Mouse (Mus musculus) adrenal gland, adult 18-20 months (tissue): ENCODE data around the gene N4bp2. TPM values are rescaled to one million over a fixed set of nuclear protein-coding genes. Genes with fewer than 3 reads are reported as not detected.
"Not testable (repeated sequence)": the region's sequence is repeated elsewhere in the genome, so short reads cannot be mapped to it uniquely, and the experiment has no call there.

ENCODE experiments used
- DNase-seq, 2 experiments: peaks; one replicate each; pipeline ENCODE4 v3.0.0; 2021 to 2022; ENCODE audit warnings: low spot score in 2 of 2
- long read RNA-seq, 2 experiments: library from polyadenylated mRNA; stranded (forward); transcript quantifications; one replicate each; pipeline ENCODE4 v2.0.0; 2021
- total RNA-seq, 2 experiments: library from RNA; stranded (reverse); gene quantifications; 1 replicate in 1 of 2; 2 replicates in 1 of 2; pipeline ENCODE4 v1.2.3; 2021

Gene N4bp2
- 10 to 100 TPM in 1 of 2 experiments, 1 to 10 TPM in 1; 8.1 to 12.0 TPM for total RNA-seq
- long read RNA-seq, experiment 1 = 0 reads
- long read RNA-seq, experiment 2, partial matches to known transcripts = 0 of 2 reads
- long read RNA-seq, experiment 2, other reads (novel, unspliced or antisense) = 2 of 2 reads

DNA sequence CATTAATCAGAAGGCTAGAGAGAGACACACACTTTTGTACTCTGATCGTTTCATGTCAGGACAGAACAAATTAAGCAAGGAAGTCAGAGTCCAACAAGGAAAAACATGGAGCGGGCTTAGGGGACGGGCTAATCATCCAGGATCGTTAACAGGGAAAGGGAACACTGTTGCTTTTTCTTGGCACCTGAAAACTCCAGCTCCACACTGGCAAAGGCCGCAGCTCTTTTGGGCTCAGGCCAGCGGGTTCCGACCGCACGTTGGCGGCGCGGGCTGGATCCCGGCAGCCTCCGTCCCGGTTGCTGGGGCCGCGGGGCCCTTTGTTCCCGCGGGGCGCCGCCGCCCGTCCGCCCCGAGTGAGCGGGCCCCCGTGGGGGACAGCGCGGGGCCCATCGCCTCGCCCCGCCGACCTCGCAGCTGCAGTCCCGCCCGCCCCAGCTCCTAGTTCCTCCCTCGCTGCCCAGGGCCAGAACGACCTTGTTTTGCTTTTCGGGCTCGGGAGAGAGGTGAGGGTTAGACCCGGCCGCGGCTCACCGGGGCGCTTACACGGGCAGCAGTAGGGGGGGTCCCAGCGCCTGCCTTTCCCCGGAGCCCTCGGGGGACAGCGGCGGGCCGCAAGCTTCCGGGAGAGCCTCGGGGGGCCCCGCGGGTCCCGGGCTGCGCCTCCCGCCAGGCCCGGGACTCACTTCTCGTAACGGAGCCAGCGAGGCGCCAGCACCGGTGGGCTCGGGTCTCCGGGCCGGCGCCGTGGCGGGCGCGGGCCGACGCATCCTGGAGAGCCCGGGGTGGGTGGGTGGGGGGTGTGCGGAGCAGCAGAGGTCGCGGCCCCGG is at the start of gene N4bp2:
Gene N4bp2 (plus strand): TSS at position 434 of the 828 bp plus-strand sequence.
- peak; percentile 71 to 72 for DNase-seq

DNA sequence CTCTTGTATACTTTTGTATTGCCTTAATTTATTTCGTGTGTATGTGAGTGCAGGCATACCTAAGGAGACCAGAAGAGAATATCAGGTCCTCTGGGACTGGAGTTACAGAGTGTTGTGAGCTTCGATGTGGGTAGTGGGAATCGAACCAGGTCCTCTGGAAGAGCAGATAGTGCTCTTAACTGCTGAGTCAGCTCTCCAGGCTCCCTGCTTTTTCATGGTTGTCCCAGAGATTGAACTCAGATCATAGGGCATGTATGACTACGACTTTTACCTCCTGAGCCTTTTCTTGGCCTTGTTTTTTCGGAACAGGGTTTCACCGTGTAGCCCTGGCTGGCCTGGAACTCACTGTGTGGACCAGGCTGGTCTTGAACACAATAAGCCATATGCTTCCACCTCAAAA is 48.2 kb upstream of the N4bp2 start:
- no peak for DNase-seq

DNA sequence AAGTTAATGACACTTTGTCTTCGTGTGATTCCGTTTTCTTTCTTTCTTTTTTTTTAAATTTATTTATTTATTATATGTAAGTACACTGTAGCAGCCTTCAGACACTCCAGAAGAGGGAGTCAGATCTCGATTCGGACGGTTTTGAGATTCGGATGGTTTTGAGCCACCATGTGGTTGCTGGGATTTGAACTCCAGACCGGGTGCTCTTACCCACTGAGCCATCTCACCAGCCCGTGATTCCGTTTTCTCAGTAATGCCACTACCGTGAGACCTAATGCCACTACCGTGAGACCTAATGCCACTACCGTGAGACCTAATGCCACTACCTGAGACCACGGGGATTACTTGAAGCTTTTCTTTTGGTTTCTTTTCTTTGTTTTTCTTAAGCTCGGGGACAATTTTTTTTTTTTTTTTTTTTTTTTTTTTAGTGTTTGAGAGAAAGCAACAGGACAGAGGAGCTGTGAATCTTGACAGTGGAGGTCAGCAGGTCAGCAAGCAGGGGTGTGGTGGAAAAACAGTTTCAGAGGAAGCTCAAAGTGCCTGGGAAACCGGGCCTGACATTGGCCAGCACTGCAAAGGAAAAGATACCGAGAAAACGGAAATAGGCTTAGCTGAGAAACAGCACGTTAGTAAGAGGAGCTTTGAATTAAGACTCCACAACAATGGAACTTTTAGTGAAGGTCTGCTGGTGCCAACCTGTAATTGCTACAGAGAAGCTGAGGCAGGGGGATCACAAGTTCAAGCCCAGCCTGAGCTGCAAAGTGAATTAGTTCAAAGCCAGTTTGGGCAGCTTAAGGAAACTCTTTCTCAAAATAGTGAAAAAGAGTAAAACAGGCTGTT is 46.0 kb upstream of the N4bp2 start:
- DNase-seq = no peak

DNA sequence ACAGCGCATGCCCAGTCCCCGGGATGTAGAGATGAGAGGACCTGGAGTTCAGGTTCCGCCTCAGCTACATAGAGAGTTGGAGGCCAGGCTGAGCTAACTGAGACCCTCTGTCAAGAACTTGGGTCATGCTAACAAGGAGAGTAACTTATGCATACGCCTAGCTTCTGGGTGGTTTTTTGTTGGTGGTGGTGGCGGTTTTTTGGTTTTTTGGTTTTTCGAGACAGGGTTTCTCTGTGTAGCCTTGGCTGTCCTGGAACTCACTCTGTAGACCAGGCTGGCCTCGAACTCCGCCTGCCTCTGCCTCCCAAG is 45.5 kb upstream of the N4bp2 start:
- not testable (repeated sequence) for DNase-seq

DNA sequence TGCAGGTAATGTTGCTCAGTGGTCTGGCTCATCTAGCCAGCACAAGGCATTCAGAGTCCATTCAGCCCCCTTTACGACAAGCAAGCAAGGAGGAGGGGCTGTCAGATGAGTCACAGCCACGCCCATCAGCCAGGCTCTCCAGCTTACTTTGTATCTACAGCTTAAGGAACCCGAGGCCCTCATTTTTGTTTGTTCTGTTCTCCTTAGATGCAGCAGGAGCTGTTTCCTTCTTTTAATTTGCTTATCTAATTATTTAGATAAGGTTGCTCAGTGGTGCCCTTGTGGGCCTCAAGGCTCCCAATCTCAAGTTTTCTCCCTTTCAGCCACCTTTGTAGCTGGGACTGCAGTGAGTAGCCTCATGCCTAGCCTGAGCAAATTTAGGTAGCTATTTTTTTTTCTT is 45.0 kb upstream of the N4bp2 start:
- no peak for DNase-seq

DNA sequence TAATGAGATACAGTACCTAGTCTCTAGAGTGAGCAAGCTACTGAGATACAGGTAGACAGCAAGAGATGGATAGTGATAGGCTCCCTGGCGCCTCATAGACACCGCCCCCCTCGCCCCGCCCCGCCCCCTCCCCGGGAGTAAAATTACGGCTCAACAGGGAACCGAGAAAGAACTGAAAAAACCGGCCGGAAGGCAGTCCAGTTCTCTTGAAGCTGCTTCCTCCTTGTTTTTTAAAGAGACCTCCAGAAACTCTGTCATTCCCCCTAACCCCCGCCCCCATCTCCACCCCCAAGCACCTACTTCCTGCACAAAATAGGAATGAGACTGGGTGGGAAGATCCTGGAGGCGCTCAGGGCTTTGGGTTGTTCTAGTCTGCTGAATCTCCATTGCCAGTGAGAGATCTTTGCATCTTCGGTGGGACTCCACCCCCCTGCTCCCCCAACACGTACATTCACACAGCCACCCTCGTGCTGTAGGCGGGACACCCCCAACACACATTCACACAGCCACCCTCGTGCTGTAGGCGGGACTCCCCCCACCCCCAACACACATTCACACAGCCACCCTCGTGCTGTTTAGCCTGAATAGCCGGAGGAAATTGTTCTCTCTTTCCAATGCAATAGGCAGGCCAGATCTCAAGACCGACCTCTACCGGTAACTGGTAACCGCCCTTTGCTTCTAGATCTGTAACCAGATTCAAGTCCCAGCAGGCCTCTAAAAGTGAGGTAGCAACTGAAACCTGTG is 38.8 kb upstream of the N4bp2 start:
- DNase-seq = peak; percentile 38 to 49

DNA sequence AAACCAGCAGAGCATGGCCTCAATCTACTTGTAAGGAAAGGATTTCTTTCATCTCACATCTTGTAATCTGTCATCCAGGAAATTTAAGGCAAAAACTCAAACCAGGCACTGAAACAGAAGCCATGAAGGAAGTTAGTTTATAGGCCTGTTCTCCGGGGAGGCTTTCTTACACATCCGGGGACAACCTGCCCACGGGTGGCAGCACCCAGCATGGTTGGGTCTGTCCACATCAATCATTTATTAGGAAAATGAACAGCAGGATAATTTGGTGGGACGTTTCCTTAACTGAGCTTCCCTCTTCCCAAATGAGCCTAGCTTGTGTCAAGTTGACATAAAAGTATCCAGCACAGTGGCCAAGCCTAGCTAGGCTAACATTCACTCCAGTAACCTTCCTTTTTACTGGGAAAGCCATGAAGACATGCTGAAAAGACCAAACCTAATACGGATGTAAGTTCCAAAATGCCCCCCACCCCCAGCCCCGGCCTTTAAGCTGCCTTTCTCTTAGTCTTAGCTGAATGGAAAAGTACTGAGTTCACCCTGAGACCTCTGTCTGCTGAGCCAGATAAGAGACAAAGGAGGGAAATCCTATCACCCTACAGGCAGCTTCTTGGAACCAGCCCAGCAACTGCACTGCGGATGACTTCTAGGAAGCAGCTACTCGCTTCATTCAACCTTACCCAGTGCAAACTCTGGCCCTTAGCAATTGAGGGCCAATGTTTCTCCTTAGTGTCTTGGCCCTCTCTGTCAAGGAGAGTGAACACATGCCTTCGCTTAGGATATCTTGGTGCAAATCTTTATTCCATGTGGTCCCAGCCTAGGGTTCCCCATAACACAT is 31.9 kb upstream of the N4bp2 start:
- DNase-seq = peak in 1 of 2 experiments; percentile 28

DNA sequence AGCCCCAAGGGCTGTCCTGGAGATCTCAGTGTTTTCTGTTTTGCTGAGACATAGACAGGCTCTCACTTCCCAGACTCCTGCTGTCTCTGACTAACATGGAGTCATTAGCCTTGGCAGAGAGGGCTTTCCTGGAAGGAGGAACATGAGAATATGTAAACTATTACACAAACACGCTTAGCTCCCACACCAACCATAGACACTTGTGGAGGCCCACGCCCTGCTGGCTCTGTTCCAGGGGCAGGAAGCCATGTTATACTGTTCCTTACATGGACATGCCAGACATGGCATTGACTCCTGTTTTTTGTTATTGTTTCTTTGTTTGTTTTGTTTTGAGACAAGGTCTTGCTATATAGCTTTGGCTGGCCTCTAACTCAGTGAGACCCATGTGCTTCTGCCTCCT is 27.7 kb upstream of the N4bp2 start:
- DNase-seq = no peak

DNA sequence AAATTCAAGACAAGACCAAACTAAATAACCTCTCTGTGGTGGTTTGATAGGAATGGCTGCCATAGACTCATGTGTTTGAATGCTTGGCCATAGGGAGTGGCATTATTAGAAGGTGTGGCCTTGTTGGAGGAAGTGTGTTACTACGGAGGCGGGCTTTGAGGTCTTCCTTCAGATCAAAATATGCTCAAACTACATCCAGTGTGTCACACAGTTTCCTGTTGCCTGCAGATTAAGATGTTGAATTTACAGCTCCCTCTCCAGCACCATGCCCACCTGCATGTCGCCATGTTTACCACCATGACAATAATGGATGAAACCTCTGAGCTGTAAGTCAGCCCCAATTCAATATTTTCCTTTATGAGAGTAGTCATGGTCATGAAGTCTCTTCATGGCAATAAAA is 24.0 kb upstream of the N4bp2 start:
- no peak for DNase-seq

DNA sequence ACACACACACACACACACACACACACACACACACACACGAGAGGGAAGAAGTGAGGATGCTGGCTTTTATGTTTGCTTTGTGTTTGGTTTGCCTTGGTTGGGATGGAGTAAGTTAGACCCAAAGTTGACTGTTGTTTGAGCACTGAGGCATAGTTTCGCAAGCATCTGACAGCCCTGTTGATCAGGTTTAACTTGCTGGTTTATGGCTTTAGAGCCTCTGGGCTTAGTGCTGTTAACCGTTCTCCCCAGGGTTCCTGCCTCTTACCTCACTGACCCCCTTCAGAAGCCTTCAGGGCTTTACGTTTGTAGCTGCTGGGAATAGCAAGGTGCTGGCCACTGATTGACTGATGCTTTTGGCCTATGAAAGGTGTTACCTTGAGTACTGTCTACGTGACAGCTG is 16.4 kb upstream of the N4bp2 start:
- DNase-seq = no peak

DNA sequence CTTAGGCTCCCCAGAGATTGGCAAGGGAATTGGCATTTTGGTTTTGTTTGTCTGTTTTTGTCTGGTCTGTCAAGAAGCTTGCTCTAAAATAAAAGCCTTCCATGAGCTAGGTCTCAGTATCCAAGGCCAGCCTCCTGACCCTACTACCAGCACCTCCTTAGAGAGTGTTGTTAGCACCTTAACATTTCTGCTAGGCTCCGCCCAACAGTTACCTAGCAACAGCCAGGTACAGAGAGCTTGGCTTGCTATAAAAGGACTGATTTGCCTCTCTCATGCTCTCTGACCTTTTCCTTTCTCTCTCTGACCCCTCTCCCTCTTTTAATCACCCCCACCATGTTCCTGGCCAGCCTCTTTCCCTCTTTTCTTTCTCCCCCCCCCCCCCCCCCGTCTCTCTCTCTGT is 14.9 kb upstream of the N4bp2 start:
- no peak for DNase-seq

DNA sequence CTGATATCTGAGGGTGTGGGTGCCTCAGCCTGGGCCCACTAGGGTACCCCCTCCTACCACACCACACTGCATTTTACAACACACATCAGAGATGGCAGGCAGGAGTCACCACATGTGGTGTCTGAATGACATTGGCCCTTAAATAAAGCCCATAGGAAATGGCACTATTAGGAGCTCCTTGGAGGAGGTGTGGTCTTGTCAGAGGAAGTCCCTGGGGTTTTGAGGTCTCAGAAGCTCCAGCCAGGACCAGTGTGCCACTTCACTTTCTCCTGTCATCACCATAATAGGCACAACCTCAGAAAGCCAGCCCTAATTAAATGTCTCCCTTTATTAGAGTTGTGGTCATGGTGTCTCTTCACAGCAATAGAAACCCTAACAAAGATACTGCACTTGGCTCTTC is 14.4 kb upstream of the N4bp2 start:
- DNase-seq = no peak

DNA sequence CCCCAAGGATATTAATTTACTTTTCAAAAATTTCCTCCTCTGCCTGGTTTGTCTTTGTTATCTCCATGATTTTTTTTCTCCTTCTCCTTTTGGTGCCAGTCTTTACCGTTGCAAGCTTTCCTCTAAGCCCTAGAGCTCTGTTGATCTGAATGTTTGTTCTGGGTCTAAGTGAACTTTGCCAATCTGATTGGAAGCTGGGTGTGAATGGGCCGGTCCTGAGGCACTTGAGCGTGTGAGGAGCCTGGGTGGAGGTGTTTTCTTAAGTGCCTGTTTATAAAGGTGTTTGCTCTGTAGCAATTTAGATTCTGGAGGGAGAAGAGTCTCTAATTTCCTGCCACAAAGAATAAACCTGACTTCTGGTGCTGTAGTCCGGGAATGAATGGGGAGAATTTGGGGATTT is 11.3 kb upstream of the N4bp2 start:
- no peak for DNase-seq

DNA sequence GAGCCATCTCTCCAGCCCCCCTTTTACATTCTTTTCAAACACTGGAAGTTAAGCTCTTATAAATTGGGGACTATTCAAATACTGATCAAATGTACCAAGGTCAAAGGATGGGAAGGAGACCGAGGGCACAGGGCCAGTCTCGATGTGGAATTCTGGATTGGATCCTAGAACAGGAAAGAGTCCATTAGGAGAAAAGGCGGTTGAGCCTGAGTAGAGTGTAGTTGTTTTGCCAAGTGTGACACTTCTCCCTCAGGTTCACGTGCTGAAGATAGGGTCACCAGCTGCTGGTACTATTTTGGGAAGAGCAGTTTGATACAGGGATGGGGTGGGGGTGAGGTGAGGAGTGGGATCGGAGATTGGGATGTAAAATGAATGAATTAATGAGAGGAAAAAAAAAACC is 7.5 kb upstream of the N4bp2 start:
- DNase-seq = no peak

DNA sequence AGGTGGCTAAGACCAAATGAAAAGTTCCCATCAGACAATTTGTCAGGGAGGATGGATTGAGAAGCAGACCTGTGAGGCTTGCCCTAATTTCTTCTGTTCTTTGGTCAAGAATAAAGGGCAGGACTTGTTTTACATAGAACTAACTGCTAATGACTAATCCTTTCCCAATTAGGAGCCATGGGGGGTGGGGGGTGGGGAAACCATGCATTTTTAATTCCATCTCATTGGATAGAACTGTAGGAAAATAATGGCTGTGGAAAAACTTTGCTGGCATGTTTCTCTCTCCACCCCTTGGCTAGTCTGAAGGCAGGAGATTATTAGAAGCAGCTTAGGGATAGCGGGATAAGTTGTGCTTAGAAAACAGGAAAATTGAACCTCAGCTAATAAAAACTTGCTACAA is 6.2 kb upstream of the N4bp2 start:
- no peak for DNase-seq

DNA sequence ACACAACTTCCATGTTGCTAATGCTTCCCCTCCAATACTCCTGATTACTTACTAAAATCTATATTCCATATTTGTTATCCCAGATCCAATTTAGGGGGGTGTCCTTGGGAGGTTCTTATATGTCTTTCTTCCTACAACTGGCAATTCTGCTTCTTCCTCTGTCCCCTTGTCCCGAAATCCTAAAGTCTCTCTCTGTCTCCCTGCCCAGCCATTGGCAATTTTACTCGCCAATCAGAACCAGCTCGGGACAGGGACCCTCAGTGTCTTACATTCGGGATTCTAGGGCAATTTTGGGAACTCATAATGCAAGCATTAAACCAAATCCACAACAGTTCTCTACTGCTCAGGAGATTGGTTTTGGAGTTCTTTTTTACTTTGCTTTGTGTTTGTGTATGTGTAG is 3.3 kb upstream of the N4bp2 start:
- DNase-seq = no peak

DNA sequence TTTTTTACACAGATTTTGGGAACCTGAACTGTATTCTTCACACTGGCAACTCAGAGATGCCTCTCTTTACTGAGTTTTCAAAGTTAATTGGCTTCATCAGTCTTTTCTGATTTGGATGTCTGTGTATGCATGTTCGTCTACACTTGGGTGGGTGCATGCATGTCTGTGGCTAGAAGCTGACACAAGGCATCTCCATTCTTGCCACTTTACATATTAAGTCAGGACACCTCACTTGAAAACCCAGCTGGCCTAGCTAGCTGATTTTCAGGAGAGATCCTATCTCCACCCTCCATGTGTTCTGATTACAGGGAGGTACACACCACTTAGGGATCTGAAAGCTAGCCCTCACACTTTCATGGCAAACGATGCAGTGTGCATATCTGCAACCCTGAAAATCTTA is 2.7 kb upstream of the N4bp2 start:
- DNase-seq = no peak

DNA sequence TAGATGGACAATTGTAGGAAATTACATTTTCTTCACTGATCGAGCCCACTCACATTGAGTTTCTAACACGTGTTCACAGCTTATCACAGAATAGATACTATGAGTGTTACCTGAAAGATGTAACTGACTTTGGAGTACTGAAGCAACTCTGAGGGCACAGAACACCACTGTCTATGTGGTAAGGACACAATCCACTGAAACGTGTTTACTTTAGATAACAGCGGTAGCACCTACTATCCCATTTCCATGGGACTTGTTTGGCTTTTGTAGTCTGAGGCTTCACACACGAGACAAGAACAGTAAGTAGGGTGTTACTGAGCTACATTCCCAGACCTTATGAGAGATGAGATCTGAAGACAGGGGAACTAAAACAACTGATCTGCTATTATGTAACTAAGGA is 2.3 kb upstream of the N4bp2 start:
- DNase-seq = no peak

DNA sequence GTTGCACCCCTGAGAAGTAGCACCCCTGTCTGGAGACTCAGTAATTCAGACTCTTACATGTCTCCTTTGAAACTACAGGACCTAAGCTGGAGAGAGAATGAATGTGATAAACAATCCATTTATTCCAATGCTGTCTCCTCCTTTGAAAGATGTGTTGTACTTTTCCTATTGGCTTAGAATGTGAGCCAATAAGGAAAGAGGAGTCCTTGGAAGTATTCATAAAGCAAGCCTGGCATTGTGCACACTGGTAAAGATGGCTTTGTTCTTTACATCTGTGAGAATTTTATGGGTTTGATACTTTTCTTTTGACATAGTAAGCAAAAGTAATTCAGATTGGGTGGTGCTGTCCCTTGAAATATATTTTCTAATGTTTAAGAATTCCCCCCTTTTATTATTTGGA is 1.4 kb upstream of the N4bp2 start:
- DNase-seq = no peak

DNA sequence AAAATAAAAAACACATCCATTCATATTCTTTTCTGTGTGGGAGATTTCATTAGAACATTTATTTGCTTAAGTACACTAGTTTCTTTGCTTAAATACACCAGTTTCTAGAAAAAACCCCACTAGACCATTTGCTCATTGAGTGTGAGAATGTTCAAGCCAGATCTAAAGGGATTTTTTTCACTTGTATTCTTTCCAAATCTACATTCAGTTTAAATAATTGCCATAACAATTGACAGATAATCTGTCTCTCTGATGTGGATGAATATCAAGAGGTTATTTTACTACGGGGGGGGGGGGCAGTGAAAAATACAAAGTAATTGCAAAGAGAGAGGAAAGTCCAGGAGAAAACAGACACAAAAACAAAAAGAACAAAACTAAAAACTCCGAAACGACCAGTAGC is 635 bp upstream of the N4bp2 start:
- no peak for DNase-seq
